Mouse (Mus musculus) testis, adult 2 months (tissue): Measurements from ENCODE around the gene Tub. TPM values are rescaled to one million over a fixed set of nuclear protein-coding genes. Genes with fewer than 3 reads are reported as not detected.

Source experiments
- H3K27ac ChIP-seq: fragments of 200-500 bp; 2 replicates; pipeline ENCODE4 v1.5.1; 2012; ENCODE audit warnings: low read depth, low read length; ENCODE audit not compliant: control insufficient read depth, insufficient read depth
- H3K27me3 ChIP-seq: fragments of 200-500 bp; 2 replicates; pipeline ENCODE4 v1.6.1; 2012; ENCODE audit warnings: mild to moderate bottlenecking, low read length, moderate library complexity; ENCODE audit not compliant: control insufficient read depth, insufficient read depth
- H3K36me3 ChIP-seq: fragments of 200-500 bp; 2 replicates; pipeline ENCODE4 v1.6.1; 2012; ENCODE audit warnings: mild to moderate bottlenecking, low read length; ENCODE audit not compliant: control insufficient read depth, insufficient read depth
- H3K4me1 ChIP-seq: fragments of 200-500 bp; 2 replicates; pipeline ENCODE4 v1.6.1; 2012; ENCODE audit warnings: low read length; ENCODE audit not compliant: control insufficient read depth, insufficient read depth
- H3K4me3 ChIP-seq: fragments of 200-500 bp; 2 replicates; pipeline ENCODE4 v1.5.1; 2012; ENCODE audit warnings: low read depth, mild to moderate bottlenecking, low read length, moderate library complexity, mixed read lengths; ENCODE audit not compliant: control insufficient read depth
- CTCF ChIP-seq: fragments of 200-500 bp; IDR thresholded peaks from 2 replicates; pipeline ENCODE4 v1.5.1; 2012; ENCODE audit warnings: low read depth, mild to moderate bottlenecking, inconsistent platforms, low read length, moderate library complexity; ENCODE audit not compliant: control insufficient read depth, insufficient read depth, insufficient replicate concordance
- POLR2A ChIP-seq: fragments of 200-500 bp; IDR thresholded peaks from 2 replicates; pipeline ENCODE4 v1.6.1; 2012; ENCODE audit warnings: low read depth, mild to moderate bottlenecking, inconsistent platforms, low read length, moderate library complexity; ENCODE audit not compliant: control insufficient read depth
- polyA plus RNA-seq: library from polyadenylated mRNA; depleted of rRNA; stranded (reverse); fragments of >200 nt; gene quantifications from 2 replicates; pipeline ENCODE4 v1.2.3, GENCODE M21; 2012

The Tub gene
- polyA plus RNA-seq, 1 experiment = 12.5 TPM

GRCm38 (mm10) chr7:109032054-109032453 is 81.9 kb downstream of the Tub start:
- no peak overlapping the region for H3K27ac ChIP-seq
- no peak for TF ChIP-seq POLR2A
- no peak for TF ChIP-seq CTCF

GRCm38 (mm10) chr7:109038121-109038735 is 88.1 kb downstream of the Tub start:
- TF ChIP-seq CTCF (no peak), POLR2A (no peak)
- no peak overlapping the region for H3K27ac ChIP-seq

More at GRCm38 (mm10) chr7:109032054-109032453, 81.9 kb downstream of the Tub start:
- Histone ChIP-seq H3K4me1 (no peaks in the 10 kb centered on the region), H3K4me3 (no peak overlapping the region), H3K36me3 (no peaks in the 10 kb centered on the region), H3K27me3 (no peaks in the 10 kb centered on the region)

GRCm38 (mm10) chr7:109038987-109039386 is 88.8 kb downstream of the Tub start:
- Histone ChIP-seq H3K27ac (no peak overlapping the region), H3K27me3 (no peaks in the 10 kb centered on the region), H3K36me3 (no peaks in the 10 kb centered on the region), H3K4me3 (no peak overlapping the region), H3K4me1 (no peaks in the 10 kb centered on the region)
- TF ChIP-seq CTCF = no peak
- no peak for TF ChIP-seq POLR2A

More at GRCm38 (mm10) chr7:109038121-109038735, 88.1 kb downstream of the Tub start:
- no peaks in the 10 kb centered on the region for H3K4me1 ChIP-seq
- no peak overlapping the region for H3K4me3 ChIP-seq
- no peaks in the 10 kb centered on the region for H3K27me3 ChIP-seq
- no peaks in the 10 kb centered on the region for H3K36me3 ChIP-seq

GRCm38 (mm10) chr7:109039445-109039844 is 89.3 kb downstream of the Tub start:
- no peak for TF ChIP-seq POLR2A
- H3K36me3 ChIP-seq = no peaks in the 10 kb centered on the region
- H3K27ac ChIP-seq = no peak overlapping the region
- H3K4me1 ChIP-seq = no peaks in the 10 kb centered on the region
- no peak overlapping the region for H3K4me3 ChIP-seq
- H3K27me3 ChIP-seq = no peaks in the 10 kb centered on the region

- TF ChIP-seq POLR2A = no peak
- no peak for TF ChIP-seq CTCF
- H3K4me1 ChIP-seq = no peaks in the 10 kb centered on the region
- no peak overlapping the region for H3K4me3 ChIP-seq
- H3K27me3 ChIP-seq = no peaks in the 10 kb centered on the region
- no peaks in the 10 kb centered on the region for H3K36me3 ChIP-seq
- no peak overlapping the region for H3K27ac ChIP-seq
Measured at GRCm38 (mm10) chr7:109045876-109046275, 95.7 kb downstream of the Tub start.

- H3K27ac ChIP-seq = no peak overlapping the region
- no peak overlapping the region for H3K4me3 ChIP-seq
- no peaks in the 10 kb centered on the region for H3K36me3 ChIP-seq
- H3K4me1 ChIP-seq = no peaks in the 10 kb centered on the region
- no peaks in the 10 kb centered on the region for H3K27me3 ChIP-seq
- TF ChIP-seq POLR2A (no peak), CTCF (no peak)
Measured at GRCm38 (mm10) chr7:109050831-109051230, 100.7 kb downstream of the Tub start.

- no peak overlapping the region for H3K4me3 ChIP-seq
- no peaks in the 10 kb centered on the region; the same call in 1 of the 2 replicates for H3K36me3 ChIP-seq
- H3K4me1 ChIP-seq = no peaks in the 10 kb centered on the region
- no peaks in the 10 kb centered on the region for H3K27me3 ChIP-seq
- no peak overlapping the region for H3K27ac ChIP-seq
- TF ChIP-seq POLR2A (no peak), CTCF (no peak)
Measured at GRCm38 (mm10) chr7:109059536-109059935, 109.4 kb downstream of the Tub start.
